Comparison of ENCODE assay signal across 24 mouse cellular contexts in the genomic region with DNA sequence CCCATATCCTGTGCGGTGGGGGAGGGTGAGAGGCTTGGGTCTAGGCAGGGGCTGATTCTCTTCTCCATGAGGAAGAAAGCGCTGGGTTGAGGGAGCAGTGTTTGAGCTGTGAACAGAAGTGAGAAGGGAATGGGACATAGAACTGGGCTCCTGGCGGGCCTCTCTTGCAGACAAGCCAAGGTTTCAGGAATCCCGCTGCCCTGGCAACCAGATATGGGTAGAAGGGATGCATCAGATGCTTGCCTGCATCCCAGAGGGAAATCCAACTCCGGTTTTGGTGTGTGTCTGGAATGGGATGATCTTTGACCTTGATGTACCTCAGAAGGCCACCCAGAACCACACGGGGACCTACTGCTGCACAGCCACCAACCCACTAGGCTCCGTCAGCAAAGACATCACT. TPM values are rescaled to one million over a fixed set of nuclear protein-coding genes. Genes with fewer than 3 reads are reported as not detected.
A peak's percentile ranks its signal among the peaks of the same experiment; 100 is the strongest.
DNase-seq lines count a peak whose midpoint lies in the region; ATAC-seq and TF ChIP-seq lines count a peak whose summit lies in the region.
"Had no signal": no experiment of that assay in that cellular context is flagged by ENCODE, and none has a peak within 500 bp of the region (broad histone marks: within the 10 kb centered on the region; RNA-seq: fewer than 3 reads in every experiment).

No protein-coding gene starts in this region.

- no peaks in the 10 kb centered on the region for H3K9me3 ChIP-seq in embryonic facial prominence, embryonic 13.5 days
- no peaks in the 10 kb centered on the region for H3K9me3 ChIP-seq in embryonic facial prominence, embryonic 10.5 days
- no peaks in the 10 kb centered on the region for H3K9me3 ChIP-seq in embryonic facial prominence, embryonic 14.5 days (ENCODE audit: control insufficient read depth, low read length)
- H3K9me3 ChIP-seq in heart, embryonic 10.5 days, result no peaks in the 10 kb centered on the region
- H3K9me3 ChIP-seq: hindbrain, embryonic 12.5 days had no signal

- DNase-seq in embryonic facial prominence, embryonic 10.5 days (ENCODE audit: low spot score), result no peak
- peak; percentile 60 to 63 for DNase-seq in cerebellum, adult 2 months
- peak; percentile 67 for DNase-seq in cerebellum, adult 9-10 months
- no peak for DNase-seq in embryonic facial prominence, embryonic 14.5 days (ENCODE audit: low spot score)
- DNase-seq in heart, embryonic 10.5 days (ENCODE audit: low spot score), result no peak
- DNase-seq: adrenal gland, adult 2 months; adrenal gland, postnatal 25 days; heart, postnatal 10 days; heart, postnatal 4 days; kidney, adult 11 months; kidney, adult 9 months had no signal

- WGBS in embryonic facial prominence, embryonic 13.5 days, result 86% methylated on average over 7 of the region's 7 CpGs
- 90% methylated on average over 7 of the region's 7 CpGs for WGBS in embryonic facial prominence, embryonic 10.5 days
- 34% methylated on average over 7 of the region's 7 CpGs for WGBS in cerebellum, adult 2 months
- 77% methylated on average over 7 of the region's 7 CpGs for WGBS in embryonic facial prominence, embryonic 14.5 days
- 72% methylated on average over 7 of the region's 7 CpGs for WGBS in heart, embryonic 10.5 days

- no peak overlapping the region for H3K4me2 ChIP-seq in embryonic facial prominence, embryonic 13.5 days
- no peak overlapping the region for H3K4me2 ChIP-seq in embryonic facial prominence, embryonic 14.5 days (ENCODE audit: low read depth, low read length)
- H3K4me2 ChIP-seq: hindbrain, embryonic 12.5 days had no signal

- H3K9ac ChIP-seq in embryonic facial prominence, embryonic 13.5 days, result no peak overlapping the region
- H3K9ac ChIP-seq in embryonic facial prominence, embryonic 14.5 days (ENCODE audit: low read depth, low read length), result no peak overlapping the region
- H3K9ac ChIP-seq: hindbrain, embryonic 12.5 days had no signal

- H3K27ac ChIP-seq in embryonic facial prominence, embryonic 13.5 days, result peak overlapping the region; percentile 87
- H3K27ac ChIP-seq in embryonic facial prominence, embryonic 10.5 days (replicated peaks), result no peak overlapping the region
- peak overlapping the region; percentile 89 for H3K27ac ChIP-seq in cerebellum, adult 2 months (ENCODE audit: insufficient read depth, low read length)
- H3K27ac ChIP-seq in embryonic facial prominence, embryonic 14.5 days (replicated peaks; ENCODE audit: low read depth, low read length), result peak overlapping the region; percentile 84
- no peak overlapping the region for H3K27ac ChIP-seq in heart, embryonic 10.5 days
- H3K27ac ChIP-seq: hindbrain, embryonic 12.5 days; hindbrain, postnatal 0 days; kidney, postnatal 0 days had no signal

- TF ChIP-seq CTCF in cerebellum, adult 2 months (IDR thresholded peaks at IDR 0.05; ENCODE audit: borderline replicate concordance, insufficient read depth, low read depth, low read length), result no peak

- no peak overlapping the region for H3K4me3 ChIP-seq in embryonic facial prominence, embryonic 13.5 days
- H3K4me3 ChIP-seq in embryonic facial prominence, embryonic 10.5 days, result no peak overlapping the region
- H3K4me3 ChIP-seq in cerebellum, adult 2 months (replicated peaks; ENCODE audit: insufficient read depth, low read depth, low read length), result no peak overlapping the region
- no peak overlapping the region for H3K4me3 ChIP-seq in embryonic facial prominence, embryonic 14.5 days (ENCODE audit: low read depth, low read length)
- no peak overlapping the region for H3K4me3 ChIP-seq in heart, embryonic 10.5 days
- H3K4me3 ChIP-seq: gastrocnemius, adult 2 months; hindbrain, embryonic 12.5 days had no signal

- no peak for TF ChIP-seq POLR2A in cerebellum, adult 2 months (IDR thresholded peaks at IDR 0.05; ENCODE audit: borderline replicate concordance, insufficient read depth, low read length)

- peaks cover 19% of the 10 kb centered on the region for H3K4me1 ChIP-seq in embryonic facial prominence, embryonic 13.5 days
- H3K4me1 ChIP-seq in embryonic facial prominence, embryonic 10.5 days, result 0 out of 2 replicates have a peak, but pooled peaks cover 3% of the 10 kb centered on the region
- H3K4me1 ChIP-seq in cerebellum, adult 2 months (ENCODE audit: control insufficient read depth, insufficient read depth, low read length), result peaks cover 59% of the 10 kb centered on the region
- H3K4me1 ChIP-seq in embryonic facial prominence, embryonic 14.5 days (ENCODE audit: control insufficient read depth, insufficient read depth, low read length), result peaks cover 17% of the 10 kb centered on the region; the same call in 1 of the 2 replicates
- H3K4me1 ChIP-seq in heart, embryonic 10.5 days, result no peaks in the 10 kb centered on the region; the same call in none of the 2 replicates

- no peak for ATAC-seq in embryonic facial prominence, embryonic 13.5 days (ENCODE audit: insufficient number of reproducible peaks, insufficient read depth, low FRiP score, low TSS enrichment, low read depth)
- no peak for ATAC-seq in embryonic facial prominence, embryonic 14.5 days (ENCODE audit: low read depth)
- no peak for ATAC-seq in granulocyte monocyte progenitor cell, adult 5-6 weeks (replicated peaks; ENCODE audit: poor library complexity, severe bottlenecking)
- ATAC-seq: forebrain, embryonic 14.5 days; hindbrain, postnatal 0 days had no signal

- no peaks in the 10 kb centered on the region for H3K27me3 ChIP-seq in embryonic facial prominence, embryonic 13.5 days
- no peaks in the 10 kb centered on the region for H3K27me3 ChIP-seq in embryonic facial prominence, embryonic 10.5 days (replicated peaks; ENCODE audit: low read depth, poor library complexity, severe bottlenecking)
- H3K27me3 ChIP-seq in cerebellum, adult 2 months (ENCODE audit: control insufficient read depth, insufficient read depth, low read length), result no peaks in the 10 kb centered on the region
- no peaks in the 10 kb centered on the region for H3K27me3 ChIP-seq in embryonic facial prominence, embryonic 14.5 days (replicated peaks; ENCODE audit: control insufficient read depth, insufficient read depth, low read length)
- H3K27me3 ChIP-seq in heart, embryonic 10.5 days (ENCODE audit: insufficient read depth, poor library complexity, severe bottlenecking), result peaks cover 4% of the 10 kb centered on the region; the same call in 1 of the 2 replicates
- H3K27me3 ChIP-seq: hindbrain, embryonic 12.5 days had no signal

- H3K36me3 ChIP-seq in embryonic facial prominence, embryonic 13.5 days, result no peaks in the 10 kb centered on the region
- H3K36me3 ChIP-seq in embryonic facial prominence, embryonic 10.5 days (replicated peaks), result no peaks in the 10 kb centered on the region
- H3K36me3 ChIP-seq in embryonic facial prominence, embryonic 14.5 days (ENCODE audit: control insufficient read depth, insufficient read depth, low read length), result no peaks in the 10 kb centered on the region
- no peaks in the 10 kb centered on the region for H3K36me3 ChIP-seq in heart, embryonic 10.5 days
- H3K36me3 ChIP-seq: hindbrain, embryonic 12.5 days had no signal

RNA-seq across cellular contexts. Expression of gene Tcam1, which starts 9.7 kb away (rescaled TPM):
- polyA plus RNA-seq in embryonic facial prominence, embryonic 13.5 days (2015; fragmentation: Nextera tagmentation; extraction: Ambion mirVana), result 0.19 and 0.44 TPM in 2 replicates
- 0.21 and 0.28 TPM in 2 replicates for polyA plus RNA-seq in embryonic facial prominence, embryonic 10.5 days (2016; fragmentation: Nextera tagmentation; extraction: Ambion mirVana)
- polyA plus RNA-seq in cerebellum, adult 2 months (2012; rRNA removed), result 0.36 and 0.43 TPM in 2 replicates
- polyA plus RNA-seq in embryonic facial prominence, embryonic 14.5 days (2014; fragmentation: Nextera tagmentation; extraction: Ambion mirVana), result 0.24 and 0.74 TPM in 2 replicates
- 1.0 and 2.1 TPM in 2 replicates for total RNA-seq in granulocyte monocyte progenitor cell, adult 5-6 weeks (2014; fragmentation: Nextera tagmentation)
- total RNA-seq in granulocyte monocyte progenitor cell, adult 5-6 weeks (2017), result 1.4 and 1.9 TPM in 2 replicates
- 0.18 and 0.40 TPM in 2 replicates for polyA plus RNA-seq in heart, embryonic 10.5 days (2016; fragmentation: Nextera tagmentation; extraction: Ambion mirVana)
- total RNA-seq: heart, postnatal 4 days had no signal
- polyA plus RNA-seq: adrenal gland, adult 2 months had no signal

RNA-seq across cellular contexts. Expression of gene Smarcd2, which starts 13.4 kb away (rescaled TPM):
- polyA plus RNA-seq in embryonic facial prominence, embryonic 13.5 days (2015; fragmentation: Nextera tagmentation; extraction: Ambion mirVana), result 75.7 and 88.0 TPM in 2 replicates
- 35.9 and 37.1 TPM in 2 replicates for polyA plus RNA-seq in embryonic facial prominence, embryonic 10.5 days (2016; fragmentation: Nextera tagmentation; extraction: Ambion mirVana)
- polyA plus RNA-seq in cerebellum, adult 2 months (2012; rRNA removed), result 114 and 144 TPM in 2 replicates
- polyA plus RNA-seq in embryonic facial prominence, embryonic 14.5 days (2014; fragmentation: Nextera tagmentation; extraction: Ambion mirVana), result 87.6 and 102 TPM in 2 replicates
- 76.4 and 91.7 TPM in 2 replicates for total RNA-seq in granulocyte monocyte progenitor cell, adult 5-6 weeks (2014; fragmentation: Nextera tagmentation)
- total RNA-seq in granulocyte monocyte progenitor cell, adult 5-6 weeks (2017), result 200 and 221 TPM in 2 replicates
- polyA plus RNA-seq in heart, embryonic 10.5 days (2016; fragmentation: Nextera tagmentation; extraction: Ambion mirVana), result 20.9 and 36.2 TPM in 2 replicates

RNA-seq across cellular contexts. Expression of gene Gh, which starts 15.5 kb away (rescaled TPM):
- polyA plus RNA-seq in embryonic facial prominence, embryonic 13.5 days (2015; fragmentation: Nextera tagmentation; extraction: Ambion mirVana), result not detected in 2 replicates
- not detected in 2 replicates for polyA plus RNA-seq in embryonic facial prominence, embryonic 10.5 days (2016; fragmentation: Nextera tagmentation; extraction: Ambion mirVana)
- not detected in 2 replicates for polyA plus RNA-seq in cerebellum, adult 2 months (2012; rRNA removed)
- not detected in 2 replicates for polyA plus RNA-seq in embryonic facial prominence, embryonic 14.5 days (2014; fragmentation: Nextera tagmentation; extraction: Ambion mirVana)
- total RNA-seq in granulocyte monocyte progenitor cell, adult 5-6 weeks (2014; fragmentation: Nextera tagmentation), result not detected in 2 replicates
- total RNA-seq in granulocyte monocyte progenitor cell, adult 5-6 weeks (2017), result not detected in 2 replicates
- not detected in 2 replicates for polyA plus RNA-seq in heart, embryonic 10.5 days (2016; fragmentation: Nextera tagmentation; extraction: Ambion mirVana)
- total RNA-seq: adrenal gland, adult 2 months; adrenal gland, postnatal 25 days; ES-E14; gastrocnemius, adult 2 months; gastrocnemius, postnatal 4 days; heart, adult 8-10 months; heart, postnatal 10 days; heart, postnatal 4 days; hindbrain, postnatal 0 days had no signal
- polyA plus RNA-seq: adrenal gland, adult 2 months; embryonic facial prominence, embryonic 11.5 days; forebrain, embryonic 14.5 days; heart, embryonic 14.5 days; hindbrain, embryonic 12.5 days; hindbrain, postnatal 0 days; intestine, embryonic 14.5 days; kidney, postnatal 0 days had no signal

RNA-seq across cellular contexts. Expression of gene Cd79b, which starts 28.4 kb away (rescaled TPM):
- 1.8 and 2.1 TPM in 2 replicates for polyA plus RNA-seq in embryonic facial prominence, embryonic 13.5 days (2015; fragmentation: Nextera tagmentation; extraction: Ambion mirVana)
- polyA plus RNA-seq in embryonic facial prominence, embryonic 10.5 days (2016; fragmentation: Nextera tagmentation; extraction: Ambion mirVana), result 0.91 and 1.7 TPM in 2 replicates
- polyA plus RNA-seq in cerebellum, adult 2 months (2012; rRNA removed), result 0.38 and 0.70 TPM in 2 replicates
- polyA plus RNA-seq in embryonic facial prominence, embryonic 14.5 days (2014; fragmentation: Nextera tagmentation; extraction: Ambion mirVana), result 3.2 and 3.7 TPM in 2 replicates
- 52.9 and 54.1 TPM in 2 replicates for total RNA-seq in granulocyte monocyte progenitor cell, adult 5-6 weeks (2014; fragmentation: Nextera tagmentation)
- total RNA-seq in granulocyte monocyte progenitor cell, adult 5-6 weeks (2017), result 23.8 and 31.5 TPM in 2 replicates
- 0.39 and 0.87 TPM in 2 replicates for polyA plus RNA-seq in heart, embryonic 10.5 days (2016; fragmentation: Nextera tagmentation; extraction: Ambion mirVana)

RNA-seq across cellular contexts. Expression of gene Psmc5, which starts 30.3 kb away (rescaled TPM):
- polyA plus RNA-seq in embryonic facial prominence, embryonic 13.5 days (2015; fragmentation: Nextera tagmentation; extraction: Ambion mirVana), result 286 and 310 TPM in 2 replicates
- 419 and 430 TPM in 2 replicates for polyA plus RNA-seq in embryonic facial prominence, embryonic 10.5 days (2016; fragmentation: Nextera tagmentation; extraction: Ambion mirVana)
- 307 and 343 TPM in 2 replicates for polyA plus RNA-seq in cerebellum, adult 2 months (2012; rRNA removed)
- polyA plus RNA-seq in embryonic facial prominence, embryonic 14.5 days (2014; fragmentation: Nextera tagmentation; extraction: Ambion mirVana), result 231 and 259 TPM in 2 replicates
- total RNA-seq in granulocyte monocyte progenitor cell, adult 5-6 weeks (2014; fragmentation: Nextera tagmentation), result 106 and 108 TPM in 2 replicates
- 108 and 116 TPM in 2 replicates for total RNA-seq in granulocyte monocyte progenitor cell, adult 5-6 weeks (2017)
- polyA plus RNA-seq in heart, embryonic 10.5 days (2016; fragmentation: Nextera tagmentation; extraction: Ambion mirVana), result 330 and 386 TPM in 2 replicates

Comparison
In these comparisons a context has a peak if more than half of its experiments do, and no peak if none do; other contexts are left out.
1. H3K27ac ChIP-seq: peak in embryonic facial prominence, embryonic 13.5 days (single experiment), cerebellum, adult 2 months (single experiment) and embryonic facial prominence, embryonic 14.5 days (single experiment); none in embryonic facial prominence, embryonic 10.5 days (single experiment) and heart, embryonic 10.5 days (single experiment).
2. DNase-seq: peak in cerebellum, adult 2 months (2 of 2) and cerebellum, adult 9-10 months (single experiment); none in embryonic facial prominence, embryonic 10.5 days (single experiment), embryonic facial prominence, embryonic 14.5 days (single experiment) and heart, embryonic 10.5 days (single experiment).